15 mouse cellular contexts compared by ENCODE assay signal in the genomic region with DNA sequence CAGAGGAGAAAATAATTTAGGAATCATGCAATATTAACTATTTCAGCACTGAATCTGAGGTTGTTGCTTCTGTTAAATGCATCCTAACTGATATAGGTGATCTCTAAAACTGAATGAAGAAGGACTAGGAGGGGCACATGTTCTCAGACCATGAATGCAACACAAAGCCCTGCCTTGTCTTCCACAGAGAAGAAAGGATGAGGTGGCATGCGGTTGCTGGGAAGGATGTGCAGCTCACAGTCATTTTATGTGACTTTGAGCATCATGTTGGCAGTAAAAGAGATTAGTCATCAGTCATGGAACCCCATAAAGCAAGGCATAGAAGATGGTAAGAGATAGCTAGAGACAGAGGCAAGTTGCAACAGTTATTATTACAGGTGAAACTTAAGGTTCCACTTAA.
"Had no signal": no experiment of that assay in that cellular context is flagged by ENCODE, and none has a peak within 500 bp of the region (broad histone marks: within the 10 kb centered on the region; RNA-seq: fewer than 3 reads in every experiment).

No protein-coding gene starts in this region.

- H3K27ac ChIP-seq: neural tube, embryonic 15.5 days; stomach, embryonic 15.5 days; stomach, postnatal 0 days had no signal

- H3K27me3 ChIP-seq: neural tube, embryonic 15.5 days; stomach, embryonic 15.5 days had no signal

- H3K4me2 ChIP-seq: neural tube, embryonic 15.5 days; stomach, embryonic 15.5 days had no signal

- H3K9me3 ChIP-seq: neural tube, embryonic 15.5 days; stomach, embryonic 15.5 days had no signal

- H3K36me3 ChIP-seq: neural tube, embryonic 15.5 days; stomach, embryonic 15.5 days had no signal

- H3K4me1 ChIP-seq: neural tube, embryonic 15.5 days; stomach, embryonic 15.5 days had no signal

- DNase-seq: retina, postnatal 1 day; right cerebral cortex, adult 18-20 months; right cerebral cortex, postnatal 14 days; right cerebral cortex, postnatal 25 days; right cerebral cortex, postnatal 4 days; spleen, adult 18-20 months; thymus, adult 18-20 months; thymus, adult 2 months; thymus, postnatal 14 days; thymus, postnatal 25 days; thymus, postnatal 36 days; thymus, postnatal 4 days had no signal

- H3K4me3 ChIP-seq: neural tube, embryonic 15.5 days; stomach, embryonic 15.5 days had no signal

- H3K9ac ChIP-seq: neural tube, embryonic 15.5 days; stomach, embryonic 15.5 days had no signal
